Mouse (Mus musculus) liver, adult 2 months (tissue): ENCODE results near the gene Mob3c. TPM values are rescaled to one million over a fixed set of nuclear protein-coding genes. Genes with fewer than 3 reads are reported as not detected.

Source experiments
- DNase-seq: peaks from one replicate; pipeline ENCODE4 v3.0.0-alpha.2; 2011; ENCODE audit warnings: low read depth, low spot score; ENCODE audit errors: extremely low read depth
- H3K27ac ChIP-seq: fragments of 200-500 bp; replicated peaks from 2 replicates; pipeline ENCODE4 v1.5.1; 2012; ENCODE audit warnings: low read depth, mild to moderate bottlenecking, control low read depth, inconsistent platforms, low read length; ENCODE audit not compliant: insufficient read depth
- H3K27me3 ChIP-seq: fragments of 200-500 bp; 2 replicates; pipeline ENCODE4 v1.6.1; 2012; ENCODE audit warnings: mild to moderate bottlenecking, moderate library complexity, low read length, inconsistent platforms; ENCODE audit not compliant: control insufficient read depth, insufficient read depth
- H3K36me3 ChIP-seq: fragments of 200-500 bp; 2 replicates; pipeline ENCODE4 v1.6.1; 2012; ENCODE audit warnings: low read length, inconsistent platforms; ENCODE audit not compliant: control insufficient read depth, insufficient read depth
- H3K4me1 ChIP-seq: fragments of 200-500 bp; 2 replicates; pipeline ENCODE4 v1.6.1; 2011; ENCODE audit warnings: low read length; ENCODE audit not compliant: control insufficient read depth, insufficient read depth
- H3K4me3 ChIP-seq: fragments of 200-500 bp; 2 replicates; pipeline ENCODE4 v1.5.1; 2011; ENCODE audit warnings: low read depth, mild to moderate bottlenecking, control low read depth, low read length, moderate library complexity; ENCODE audit not compliant: insufficient read depth
- H3K79me2 ChIP-seq: fragments of 200-500 bp; 2 replicates; pipeline ENCODE4 v1.6.1; 2012; ENCODE audit warnings: inconsistent platforms, mild to moderate bottlenecking, low read length, moderate library complexity; ENCODE audit not compliant: control insufficient read depth, insufficient read depth
- H3K9ac ChIP-seq: fragments of 200-500 bp; 2 replicates; pipeline ENCODE4 v1.6.1; 2012; ENCODE audit warnings: low read depth, mild to moderate bottlenecking, control low read depth, inconsistent platforms, low read length
- CTCF ChIP-seq: fragments of 200-500 bp; IDR thresholded peaks from 2 replicates; pipeline ENCODE4 v1.5.1; 2011; ENCODE audit warnings: low read depth, low read length, control low read depth
- POLR2A ChIP-seq: fragments of 200-500 bp; IDR thresholded peaks from 2 replicates; pipeline ENCODE4 v1.6.1; 2011; ENCODE audit warnings: low read length, control low read depth; ENCODE audit not compliant: insufficient read depth; ENCODE audit errors: extremely low read depth
- WGBS: fragments of 180-500 bp; shearing (Covaris S2); methylation state at CpG from one replicate; pipeline ENCODE4 v1.1.7; 2018; 5-methylcytosine and 5-hydroxymethylcytosine counted together
- polyA plus RNA-seq: library from polyadenylated mRNA; depleted of rRNA; stranded (reverse); fragments of >200 nt; gene quantifications from 2 replicates; pipeline ENCODE4 v1.2.3, GENCODE M21; 2012; rRNA removed
- total RNA-seq: library from RNA; depleted of rRNA; stranded (reverse); fragments of >200 nt; gene quantifications from 2 replicates; pipeline ENCODE4 v1.2.3, GENCODE M21; 2014; rRNA removed

Mob3c gene
- total and polyA plus RNA-seq, 2 experiments: 8.4 to 24.4 TPM

- Histone ChIP-seq H3K27ac (no peak within 1 kb of the TSS), H3K4me1 (no peaks in the 10 kb centered on the region), H3K27me3 (no peaks in the 10 kb centered on the region; the same call in 1 of the 2 replicates), H3K4me3 (no peak within 1 kb of the TSS), H3K36me3 (no peaks in the 10 kb centered on the region), H3K9ac (no peak within 1 kb of the TSS), H3K79me2 (no peaks in the 10 kb centered on the region)
- TF ChIP-seq CTCF (no peak), POLR2A (no peak)
- 78% methylated on average over 6 of the region's 6 CpGs for WGBS
- no peak for DNase-seq
Measured at GRCm38 (mm10) chr4:115884022-115884421, 56.1 kb downstream of the Mob3c start, which contains the start of gene Kncn. TSS of gene Kncn (plus strand) at chr4:115884400.

Other genes starting within 250 kb of the Mob3c start
- 19.5 and 23.2 TPM in 2 replicates for gene Cyp4a32, start 227.1 kb upstream of the Mob3c start, total RNA-seq
- 8.4 and 12.2 TPM in 2 replicates for gene Cyp4a32, start 227.1 kb upstream of the Mob3c start, polyA plus RNA-seq
- 34.9 and 38.7 TPM in 2 replicates for gene Cyp4b1, start 180.4 kb upstream of the Mob3c start, total RNA-seq
- 17.5 and 24.3 TPM in 2 replicates for gene Cyp4b1, start 180.4 kb upstream of the Mob3c start, polyA plus RNA-seq
- 10.7 TPM in 2 replicates for gene Efcab14, start 90.3 kb upstream of the Mob3c start, total RNA-seq
- 8.0 and 9.7 TPM in 2 replicates for gene Efcab14, start 90.3 kb upstream of the Mob3c start, polyA plus RNA-seq
- not detected in 2 replicates for gene Tex38, start 47.1 kb upstream of the Mob3c start, total RNA-seq
- 0.23 TPM in 1 of 2 replicates, not detected in the other for gene Tex38, start 47.1 kb upstream of the Mob3c start, polyA plus RNA-seq
- gene Atpaf1, start 43.3 kb upstream of the Mob3c start, total RNA-seq: 13.4 and 16.5 TPM in 2 replicates
- gene Atpaf1, start 43.3 kb upstream of the Mob3c start, polyA plus RNA-seq: 23.4 and 25.4 TPM in 2 replicates
- gene Mknk1, start 11.1 kb downstream of the Mob3c start, total RNA-seq: 11.3 and 14.0 TPM in 2 replicates
- 15.5 and 22.7 TPM in 2 replicates for gene Mknk1, start 11.1 kb downstream of the Mob3c start, polyA plus RNA-seq
- not detected in 2 replicates for gene Kncn, start 56.3 kb downstream of the Mob3c start, total RNA-seq
- not detected in 2 replicates for gene Kncn, start 56.3 kb downstream of the Mob3c start, polyA plus RNA-seq
- not detected in 2 replicates for gene 6430628N08Rik, start 62.6 kb downstream of the Mob3c start, total RNA-seq
- gene 6430628N08Rik, start 62.6 kb downstream of the Mob3c start, polyA plus RNA-seq: not detected in 2 replicates
- not detected in 2 replicates for gene Dmbx1, start 111.8 kb downstream of the Mob3c start, total RNA-seq
- gene Dmbx1, start 111.8 kb downstream of the Mob3c start, polyA plus RNA-seq: not detected in 2 replicates
- 55.9 and 71.4 TPM in 2 replicates for gene Faah, start 189.8 kb downstream of the Mob3c start, total RNA-seq
- 120 and 125 TPM in 2 replicates for gene Faah, start 189.8 kb downstream of the Mob3c start, polyA plus RNA-seq
- gene Nsun4, start 225.8 kb downstream of the Mob3c start, total RNA-seq: 14.5 and 15.0 TPM in 2 replicates
- 8.9 and 11.8 TPM in 2 replicates for gene Nsun4, start 225.8 kb downstream of the Mob3c start, polyA plus RNA-seq
- 528 and 609 TPM in 2 replicates for gene Uqcrh, start 247.0 kb downstream of the Mob3c start, total RNA-seq
- gene Uqcrh, start 247.0 kb downstream of the Mob3c start, polyA plus RNA-seq: 158 and 193 TPM in 2 replicates
- 18.5 and 25.2 TPM in 2 replicates for gene Lrrc41, start 247.2 kb downstream of the Mob3c start, total RNA-seq
- 36.5 and 45.8 TPM in 2 replicates for gene Lrrc41, start 247.2 kb downstream of the Mob3c start, polyA plus RNA-seq